Mouse (Mus musculus) erythroblast, embryonic 14.5 days (primary cell): Measurements from ENCODE around the gene Mark4.

Source experiments
- GATA1 ChIP-seq: IDR thresholded peaks from 2 replicates; pipeline ENCODE4 v1.6.1; 2012; ENCODE audit warnings: low read length, inconsistent platforms, mixed read lengths
- TAL1 ChIP-seq: IDR thresholded peaks from 3 replicates; pipeline ENCODE4 v1.6.1; 2012; ENCODE audit warnings: low read length, inconsistent platforms, mixed read lengths

DNA sequence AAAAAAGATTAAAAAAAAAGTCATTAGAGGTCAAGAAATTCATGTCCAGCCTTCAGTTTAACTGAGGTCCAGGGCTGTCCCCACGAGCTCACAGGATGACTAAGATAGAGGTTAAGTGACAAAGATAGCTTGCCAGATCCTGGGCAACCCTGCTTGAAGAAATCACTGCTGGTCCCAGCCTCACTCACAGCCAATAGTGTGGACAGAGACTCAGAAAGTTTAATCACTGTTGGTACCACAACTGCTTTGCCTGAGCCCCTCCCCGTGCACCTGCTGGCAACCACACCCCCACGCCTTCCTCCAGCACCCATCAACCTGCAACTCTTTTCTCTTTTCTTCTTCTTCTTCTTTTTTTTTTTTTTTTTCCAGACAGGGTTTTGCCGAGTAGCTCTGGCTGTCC is 34.6 kb downstream of the Mark4 start:
- no peak for TF ChIP-seq GATA1
- no peak for TF ChIP-seq TAL1
